Mouse (Mus musculus) thymus, postnatal 0 days (tissue): ENCODE measurements at regions not wholly inside any gene's neighbourhood (a gene's known extent, or its start where the extent isn't known, plus 50 kb on each side); places are given as distances from the start of the nearest gene placed in this dataset.

Experiments used
- DNase-seq: peaks from one replicate; pipeline ENCODE4 v3.0.0-alpha.2; 2015; ENCODE audit warnings: low spot score

- no peak for DNase-seq
Observed at GRCm38 (mm10) chr7:145135971-145136370, 71.9 kb downstream of the 1810010D01Rik start.

- DNase-seq = no peak
Observed at GRCm38 (mm10) chr7:145132506-145132905, 75.4 kb downstream of the 1810010D01Rik start.

- no peak for DNase-seq
Observed at GRCm38 (mm10) chr7:145131438-145132159, 76.3 kb downstream of the 1810010D01Rik start.

GRCm38 (mm10) chr7:145129971-145130370, 77.9 kb downstream of the 1810010D01Rik start:
- no peak for DNase-seq

- no peak for DNase-seq
Observed at GRCm38 (mm10) chr7:145127661-145128060, 80.3 kb downstream of the 1810010D01Rik start.

GRCm38 (mm10) chr7:145127180-145127579, 80.7 kb downstream of the 1810010D01Rik start:
- DNase-seq = no peak

- no peak for DNase-seq
Observed at GRCm38 (mm10) chr7:145123996-145124601, 83.8 kb downstream of the 1810010D01Rik start.

GRCm38 (mm10) chr7:145122471-145122870, 85.4 kb downstream of the 1810010D01Rik start:
- no peak for DNase-seq

- DNase-seq = no peak
Observed at GRCm38 (mm10) chr7:145118406-145118805, 89.5 kb downstream of the 1810010D01Rik start.

GRCm38 (mm10) chr7:145114660-145115059, 93.3 kb downstream of the 1810010D01Rik start:
- DNase-seq = peak; percentile 46

- DNase-seq = no peak
Observed at GRCm38 (mm10) chr7:145114145-145114544, 93.8 kb downstream of the 1810010D01Rik start.

GRCm38 (mm10) chr7:145112887-145113531, 94.9 kb downstream of the 1810010D01Rik start:
- no peak for DNase-seq

GRCm38 (mm10) chr7:145112146-145112830, 95.6 kb downstream of the 1810010D01Rik start:
- DNase-seq = peak; percentile 57

- peak; percentile 78 for DNase-seq
Observed at GRCm38 (mm10) chr7:145111252-145112131, 96.4 kb downstream of the 1810010D01Rik start.

- DNase-seq = no peak
Observed at GRCm38 (mm10) chr7:145110657-145111251, 97.2 kb downstream of the 1810010D01Rik start.

GRCm38 (mm10) chr7:145110028-145110427, 97.9 kb downstream of the 1810010D01Rik start:
- no peak for DNase-seq

GRCm38 (mm10) chr7:145109471-145109870, 98.4 kb downstream of the 1810010D01Rik start:
- DNase-seq = no peak

- DNase-seq = no peak
Observed at GRCm38 (mm10) chr7:145108994-145109393, 98.9 kb downstream of the 1810010D01Rik start.

- DNase-seq = no peak
Observed at GRCm38 (mm10) chr7:145107575-145108170, 100.2 kb downstream of the 1810010D01Rik start.

GRCm38 (mm10) chr7:145106494-145106849, 101.4 kb downstream of the 1810010D01Rik start:
- no peak for DNase-seq
